Mouse (Mus musculus) heart, embryonic 14.5 days (tissue): Measurements from ENCODE around the gene Cdca5. TPM values are rescaled to one million over a fixed set of nuclear protein-coding genes. Genes with fewer than 3 reads are reported as not detected.

Experiments used
- ATAC-seq: fragments of 200-750 bp; cut with Nextera tagmentation; 2 replicates; pipeline ENCODE4 v1.8.0; 2017; ENCODE audit warnings: low read depth, moderate TSS enrichment; ENCODE audit not compliant: insufficient number of reproducible peaks, insufficient read depth, low FRiP score
- H3K27ac ChIP-seq, 2 experiments: fragments of 200-500 bp in 1 of 2; fragments of 300-500 bp in 1 of 2; sonication (generic) in 1 of 2; replicated peaks in 1 of 2; 2 replicates each; pipeline ENCODE4 v1.5.1; 2012 to 2014; ENCODE audit warnings: low read depth in 2 of 2, low read length in 2 of 2, control low read depth in 1 of 2, mild to moderate bottlenecking in 1 of 2, mixed read lengths in 1 of 2; ENCODE audit not compliant: control insufficient read depth in 1 of 2, insufficient read depth in 1 of 2
- H3K27me3 ChIP-seq: fragments of 300-500 bp; sonication (generic); 2 replicates; pipeline ENCODE4 v1.6.1; 2014; ENCODE audit warnings: mild to moderate bottlenecking, low read length, control low read depth; ENCODE audit not compliant: control insufficient read depth, insufficient read depth
- H3K36me3 ChIP-seq: fragments of 300-500 bp; sonication (generic); 2 replicates; pipeline ENCODE4 v1.6.1; 2014; ENCODE audit warnings: mild to moderate bottlenecking, control low read depth, low read length, mixed read lengths; ENCODE audit not compliant: control insufficient read depth, insufficient read depth
- H3K4me1 ChIP-seq, 2 experiments: fragments of 200-500 bp in 1 of 2; fragments of 300-500 bp in 1 of 2; sonication (generic) in 1 of 2; 2 replicates each; pipeline ENCODE4 v1.6.1; 2012 to 2014; ENCODE audit warnings: low read length in 2 of 2, control low read depth in 1 of 2, mixed read lengths in 1 of 2; ENCODE audit not compliant: control insufficient read depth in 2 of 2, insufficient read depth in 2 of 2
- H3K4me2 ChIP-seq: fragments of 300-500 bp; sonication (generic); 2 replicates; pipeline ENCODE4 v1.6.1; 2014; ENCODE audit warnings: mild to moderate bottlenecking, low read length
- H3K4me3 ChIP-seq, 2 experiments: fragments of 200-500 bp in 1 of 2; fragments of 300-500 bp in 1 of 2; sonication (generic) in 1 of 2; 2 replicates each; pipeline ENCODE4 v1.5.1; 2012 to 2014; ENCODE audit warnings: low read length in 2 of 2, mild to moderate bottlenecking in 2 of 2, control low read depth in 1 of 2, low read depth in 1 of 2, moderate library complexity in 1 of 2; ENCODE audit not compliant: control insufficient read depth in 1 of 2, insufficient read depth in 1 of 2
- H3K9ac ChIP-seq: fragments of 300-500 bp; sonication (generic); 2 replicates; pipeline ENCODE4 v1.6.1; 2014; ENCODE audit warnings: mild to moderate bottlenecking, low read length
- H3K9me3 ChIP-seq: fragments of 300-500 bp; sonication (generic); 2 replicates; pipeline ENCODE4 v1.6.1; 2016; ENCODE audit warnings: low read length, control low read depth; ENCODE audit not compliant: control insufficient read depth
- WGBS: fragments of 180-500 bp; shearing (Covaris S2); extraction: QIAGEN DNeasy Blood & Tissue Kit; methylation state at CpG from one replicate; pipeline ENCODE4 v1.1.7; 2014; 5-methylcytosine and 5-hydroxymethylcytosine counted together
- polyA plus RNA-seq: library from polyadenylated mRNA; unstranded; fragments of >200 nt; fragmentation: Nextera tagmentation; extraction: Ambion mirVana; gene quantifications from 2 replicates; pipeline ENCODE4 v1.2.1, GENCODE M21; 2014

Cdca5 gene
- polyA plus RNA-seq, 1 experiment from 2014 or later = 24.0 TPM

GRCm38 (mm10) chr19:6070571-6071250, 14.1 kb upstream of the Cdca5 start:
- Histone ChIP-seq H3K9me3 (no peaks in the 10 kb centered on the region), H3K4me3 (no peak overlapping the region), H3K27me3 (no peaks in the 10 kb centered on the region), H3K36me3 (peaks cover 62% of the 10 kb centered on the region), H3K4me2 (no peak overlapping the region), H3K27ac (no peak overlapping the region), H3K9ac (no peak overlapping the region), H3K4me1 (peaks cover 15 to 22% of the 10 kb centered on the region in 2 experiments)
- ATAC-seq = no peak
- WGBS = 85% methylated on average over 31 of the region's 31 CpGs

DNA sequence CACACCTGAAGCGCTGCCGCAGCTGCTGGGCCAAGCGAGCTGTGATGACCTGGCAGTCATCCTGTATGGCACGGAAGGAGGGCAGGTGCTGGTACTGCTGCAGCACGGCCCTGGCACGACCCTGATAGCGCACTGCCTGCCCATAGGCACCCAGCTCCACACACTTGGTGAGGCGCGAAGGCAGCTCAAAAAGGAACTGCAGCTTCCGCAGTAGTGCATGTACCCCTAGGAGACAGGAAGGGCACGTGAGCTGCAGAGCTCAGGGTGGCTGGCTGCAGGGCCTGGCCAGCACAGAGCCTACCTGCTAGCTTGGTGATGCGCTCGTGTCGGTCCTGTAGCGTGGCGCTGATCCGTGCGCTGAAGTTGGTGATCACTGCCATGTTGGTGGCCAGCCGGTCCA, 13.5 kb upstream of the Cdca5 start:
- no peak overlapping the region for H3K4me3 ChIP-seq
- no peak for ATAC-seq
- no peak overlapping the region for H3K9ac ChIP-seq
- H3K4me2 ChIP-seq = no peak overlapping the region
- no peaks in the 10 kb centered on the region for H3K9me3 ChIP-seq
- peaks cover 18 to 25% of the 10 kb centered on the region in 2 experiments for H3K4me1 ChIP-seq
- no peaks in the 10 kb centered on the region for H3K27me3 ChIP-seq
- no peak overlapping the region for H3K27ac ChIP-seq
- H3K36me3 ChIP-seq = peaks cover 66% of the 10 kb centered on the region
- WGBS = 88% methylated on average over 19 of the region's 19 CpGs

- Histone ChIP-seq H3K9ac (no peak overlapping the region), H3K27ac (no peak overlapping the region), H3K9me3 (no peaks in the 10 kb centered on the region), H3K36me3 (peaks cover 61% of the 10 kb centered on the region), H3K27me3 (no peaks in the 10 kb centered on the region), H3K4me1 (peaks cover 6 to 7% of the 10 kb centered on the region in 2 experiments), H3K4me3 (no peak overlapping the region), H3K4me2 (no peak overlapping the region)
- no peak for ATAC-seq
- 90% methylated on average over 5 of the region's 5 CpGs for WGBS
These were observed 10.9 kb upstream of the Cdca5 start for GRCm38 (mm10) chr19:6073889-6074288.

DNA sequence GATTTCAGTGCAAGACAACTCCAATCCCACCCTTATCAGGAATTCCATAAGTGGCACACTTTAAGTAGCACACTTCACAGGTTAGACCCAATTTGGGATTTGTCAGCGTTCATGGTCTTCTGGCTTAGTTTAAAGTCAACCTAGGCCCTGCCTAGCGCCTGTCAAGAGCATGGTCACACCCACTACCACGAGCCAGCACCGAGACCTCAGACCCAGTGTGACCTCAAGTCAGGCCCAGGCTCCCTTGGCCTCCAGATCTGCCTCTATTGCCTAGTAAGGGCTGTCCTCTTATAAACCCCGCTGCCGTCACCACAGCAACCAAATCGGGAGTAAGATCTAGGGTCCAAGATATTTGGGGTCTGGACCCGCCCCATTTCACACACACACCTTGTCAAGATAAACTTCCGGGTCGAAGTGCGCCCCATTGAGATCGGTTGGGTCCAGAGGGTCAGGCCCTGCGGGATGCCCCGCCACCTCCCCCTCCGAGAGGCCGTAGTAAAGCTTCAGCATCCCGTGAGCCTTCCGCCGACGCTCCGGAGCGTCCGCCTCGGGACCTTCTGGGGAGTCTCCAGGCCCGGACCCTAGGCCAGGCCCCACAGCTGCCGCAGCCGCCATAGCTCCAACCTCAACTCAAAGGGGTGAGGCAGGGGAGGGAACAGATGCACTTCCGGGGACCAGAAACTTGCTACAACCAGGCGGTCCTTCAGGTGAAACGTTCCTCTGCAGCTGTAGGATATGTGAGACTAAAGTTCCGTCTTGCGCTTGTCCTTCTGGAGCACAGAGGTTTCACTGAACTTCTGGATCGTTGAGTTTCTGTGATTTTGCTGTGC, 8.0 kb upstream of the Cdca5 start, which contains the start of gene Vps51:
TSS of gene Vps51 (minus strand) at position 668 of the 830 bp plus-strand sequence.
- whole genome bisulfite sequencing = under 1% methylated on average over 33 of the region's 33 CpGs
- Histone ChIP-seq H3K4me2 (peak within 1 kb of the TSS; percentile 95), H3K27ac (peak within 1 kb of the TSS; percentile 70 to 84), H3K9me3 (no peaks in the 10 kb centered on the region), H3K4me3 (peak within 1 kb of the TSS; percentile 60 to 65), H3K9ac (peak within 1 kb of the TSS; percentile 80), H3K4me1 (peaks cover 6 to 7% of the 10 kb centered on the region in 2 experiments), H3K36me3 (peaks cover 59% of the 10 kb centered on the region), H3K27me3 (no peaks in the 10 kb centered on the region)
- peak; percentile 74 for ATAC-seq

- WGBS = 90% methylated on average over 12 of the region's 12 CpGs
- Histone ChIP-seq H3K36me3 (peaks cover 54% of the 10 kb centered on the region), H3K27ac (no peak within 1 kb of the TSS), H3K4me2 (no peak within 1 kb of the TSS), H3K9me3 (no peaks in the 10 kb centered on the region), H3K9ac (no peak within 1 kb of the TSS), H3K4me1 (peaks cover 9 to 16% of the 10 kb centered on the region in 2 experiments), H3K27me3 (no peaks in the 10 kb centered on the region), H3K4me3 (no peak within 1 kb of the TSS)
- no peak for ATAC-seq
These were observed 4.8 kb upstream of the Cdca5 start, which contains the start of gene Tmem262 for GRCm38 (mm10) chr19:6079983-6080480. TSS of gene Tmem262 (plus strand) at chr19:6080033.

- Histone ChIP-seq H3K4me3 (no peak within 1 kb of the TSS), H3K4me1 (peaks cover 5 to 17% of the 10 kb centered on the region in 2 experiments; a peak in 3 of 4 replicates), H3K36me3 (peaks cover 54% of the 10 kb centered on the region), H3K9me3 (no peaks in the 10 kb centered on the region), H3K27ac (no peak within 1 kb of the TSS), H3K4me2 (no peak within 1 kb of the TSS), H3K9ac (no peak within 1 kb of the TSS), H3K27me3 (no peaks in the 10 kb centered on the region)
- WGBS = 88% methylated on average over 9 of the region's 9 CpGs
- ATAC-seq = no peak
These were observed 2.6 kb upstream of the Cdca5 start, which contains the start of gene Gm28374 for GRCm38 (mm10) chr19:6082156-6082555. TSS of gene Gm28374 (minus strand) at chr19:6082256.

- no peaks in the 10 kb centered on the region for H3K9me3 ChIP-seq
- peak overlapping the region; percentile 81 for H3K4me2 ChIP-seq
- WGBS = 1% methylated on average over 17 of the region's 17 CpGs
- peaks cover 70% of the 10 kb centered on the region for H3K36me3 ChIP-seq
- peak overlapping the region; percentile 83 for H3K9ac ChIP-seq
- peak; percentile 57 for ATAC-seq
- H3K4me3 ChIP-seq = peak overlapping the region; percentile 81 to 84
- no peaks in the 10 kb centered on the region for H3K27me3 ChIP-seq
- peaks cover 5 to 17% of the 10 kb centered on the region in 2 experiments; a peak in 3 of 4 replicates for H3K4me1 ChIP-seq
- peak overlapping the region; percentile 42 to 63; a peak in 2 of 4 replicates for H3K27ac ChIP-seq
These were observed 665 bp downstream of the Cdca5 start for GRCm38 (mm10) chr19:6085417-6085879.
